Mouse (Mus musculus) midbrain, embryonic 16.5 days (tissue): ENCODE measurements around the gene Prtn3. TPM values are rescaled to one million over a fixed set of nuclear protein-coding genes. Genes with fewer than 3 reads are reported as not detected.

Source experiments
- ATAC-seq: fragments of 200-750 bp; cut with Nextera tagmentation; 2 replicates; pipeline ENCODE4 v1.8.0; 2017; ENCODE audit warnings: moderate TSS enrichment
- H3K27ac ChIP-seq: fragments of 300-500 bp; sonication (generic); 2 replicates; pipeline ENCODE4 v1.5.1; 2014; ENCODE audit warnings: mild to moderate bottlenecking, low read length, mixed read lengths
- H3K27me3 ChIP-seq: fragments of 300-500 bp; sonication (generic); 2 replicates; pipeline ENCODE4 v1.6.1; 2014; ENCODE audit warnings: low read depth, low read length, mixed read lengths; ENCODE audit not compliant: control insufficient read depth, insufficient read depth
- H3K36me3 ChIP-seq: fragments of 300-500 bp; sonication (generic); 2 replicates; pipeline ENCODE4 v1.6.1; 2014; ENCODE audit warnings: mild to moderate bottlenecking, low read length, moderate library complexity, mixed read lengths; ENCODE audit not compliant: control insufficient read depth, insufficient read depth
- H3K4me1 ChIP-seq: fragments of 300-500 bp; sonication (generic); 2 replicates; pipeline ENCODE4 v1.6.1; 2014; ENCODE audit warnings: mild to moderate bottlenecking, low read length, mixed read lengths; ENCODE audit not compliant: control insufficient read depth, insufficient read depth
- H3K4me2 ChIP-seq: fragments of 300-500 bp; sonication (generic); 2 replicates; pipeline ENCODE4 v1.6.1; 2014; ENCODE audit warnings: mild to moderate bottlenecking, low read length, mixed read lengths
- H3K4me3 ChIP-seq: fragments of 300-500 bp; sonication (generic); 2 replicates; pipeline ENCODE4 v1.5.1; 2014; ENCODE audit warnings: low read depth, mild to moderate bottlenecking, low read length, moderate library complexity, mixed read lengths
- H3K9ac ChIP-seq: fragments of 300-500 bp; sonication (generic); 2 replicates; pipeline ENCODE4 v1.6.1; 2014; ENCODE audit warnings: low read depth, low read length, mixed read lengths
- H3K9me3 ChIP-seq: fragments of 300-500 bp; sonication (generic); replicated peaks from 2 replicates; pipeline ENCODE4 v1.6.1; 2014; ENCODE audit warnings: mild to moderate bottlenecking, low read length, mixed read lengths; ENCODE audit not compliant: control insufficient read depth, poor library complexity, severe bottlenecking
- WGBS: fragments of 180-500 bp; shearing (Covaris S2); extraction: QIAGEN DNeasy Blood & Tissue Kit; methylation state at CpG from one replicate; pipeline ENCODE4 v1.1.7; 2014; 5-methylcytosine and 5-hydroxymethylcytosine counted together
- polyA plus RNA-seq: library from polyadenylated mRNA; unstranded; fragments of >200 nt; fragmentation: Nextera tagmentation; extraction: Ambion mirVana; gene quantifications from 2 replicates; pipeline ENCODE4 v1.2.1, GENCODE M21; 2015

The Prtn3 gene
- polyA plus RNA-seq, 1 experiment from 2014 or later: 12.7 TPM

DNA sequence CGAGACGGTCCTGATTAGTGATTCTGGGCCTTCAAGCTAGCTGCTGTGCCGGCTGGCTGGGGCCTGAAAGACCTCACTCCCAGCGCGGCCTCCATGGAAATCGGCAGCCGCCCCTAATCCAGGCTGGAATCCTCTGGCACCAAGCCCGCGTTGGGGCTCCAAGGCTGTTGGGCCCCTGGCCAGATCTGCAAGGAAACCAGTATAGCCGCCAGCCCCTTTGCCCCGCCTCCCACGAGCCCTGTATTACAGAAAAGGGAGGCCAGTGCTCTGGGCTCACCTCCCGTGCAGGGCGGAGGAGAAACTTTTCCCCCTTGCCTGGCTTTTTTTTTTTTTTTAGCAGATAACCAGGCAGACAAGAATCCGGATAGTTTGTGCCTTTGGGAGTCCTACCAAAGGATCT is 20.9 kb upstream of the Prtn3 start:
- H3K9me3 ChIP-seq: no peaks in the 10 kb centered on the region
- no peaks in the 10 kb centered on the region for H3K27me3 ChIP-seq
- no peaks in the 10 kb centered on the region for H3K36me3 ChIP-seq
- H3K4me3 ChIP-seq: peak overlapping the region; percentile 83
- peak; percentile 16; the same call in 1 of the 2 replicates for ATAC-seq
- peaks cover 52% of the 10 kb centered on the region for H3K4me1 ChIP-seq
- peak overlapping the region; percentile 91 for H3K4me2 ChIP-seq
- WGBS: 2% methylated on average over 15 of the region's 15 CpGs
- H3K9ac ChIP-seq: peak overlapping the region; percentile 86
- peak overlapping the region; percentile 96 for H3K27ac ChIP-seq

DNA sequence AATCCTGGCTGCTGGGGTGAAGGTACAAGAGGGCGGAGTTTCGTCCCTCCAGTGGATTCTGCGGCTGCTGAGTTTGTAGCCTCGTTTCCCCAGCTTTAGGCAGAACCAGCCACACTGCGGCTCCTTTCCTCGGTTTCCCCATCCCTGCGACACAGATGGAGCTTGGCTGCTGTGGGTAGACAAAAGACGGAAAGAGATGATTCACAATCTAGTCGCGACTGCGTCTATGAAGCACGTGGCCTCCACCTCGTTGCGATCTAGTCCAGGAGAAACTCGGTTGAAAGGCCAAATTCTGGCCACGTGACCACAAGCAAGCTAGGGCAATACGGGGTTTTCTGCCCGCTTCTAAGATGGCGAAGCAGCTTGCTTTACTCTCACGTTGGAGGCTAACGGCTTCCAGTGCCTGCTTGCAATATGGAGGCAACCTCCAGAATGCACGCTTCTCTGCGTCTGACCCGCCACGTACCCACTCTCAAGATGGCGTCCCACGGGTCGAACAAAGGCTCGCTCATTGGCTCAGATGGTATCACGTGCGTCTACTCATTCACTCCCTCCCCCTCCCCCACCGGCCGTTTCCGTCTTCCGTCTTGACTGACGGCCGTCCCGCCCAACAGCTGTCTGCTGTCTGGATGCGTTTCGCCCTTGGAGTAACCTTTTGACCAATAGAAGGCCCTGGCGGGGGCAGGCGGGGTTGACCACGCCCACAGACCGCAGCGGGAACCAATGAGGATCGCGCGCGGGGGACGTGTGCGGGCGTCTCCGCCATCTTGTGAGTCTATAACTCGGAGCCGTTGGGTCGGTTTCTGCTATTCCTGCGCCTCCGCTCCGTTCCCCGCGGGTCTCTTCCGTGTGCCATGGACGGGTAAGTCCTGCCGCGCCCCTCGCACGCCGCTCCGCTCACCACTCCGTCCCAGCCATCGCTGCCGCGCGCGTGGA is 20.1 kb upstream of the Prtn3 start, which contains the start of gene Ptbp1:
TSS of gene Ptbp1 (plus strand) at position 568 of the 936 bp plus-strand sequence.
- peaks cover under 1% of the 10 kb centered on the region for H3K36me3 ChIP-seq
- peaks cover 55% of the 10 kb centered on the region for H3K4me1 ChIP-seq
- under 1% methylated on average over 75 of the region's 75 CpGs for WGBS

DNA sequence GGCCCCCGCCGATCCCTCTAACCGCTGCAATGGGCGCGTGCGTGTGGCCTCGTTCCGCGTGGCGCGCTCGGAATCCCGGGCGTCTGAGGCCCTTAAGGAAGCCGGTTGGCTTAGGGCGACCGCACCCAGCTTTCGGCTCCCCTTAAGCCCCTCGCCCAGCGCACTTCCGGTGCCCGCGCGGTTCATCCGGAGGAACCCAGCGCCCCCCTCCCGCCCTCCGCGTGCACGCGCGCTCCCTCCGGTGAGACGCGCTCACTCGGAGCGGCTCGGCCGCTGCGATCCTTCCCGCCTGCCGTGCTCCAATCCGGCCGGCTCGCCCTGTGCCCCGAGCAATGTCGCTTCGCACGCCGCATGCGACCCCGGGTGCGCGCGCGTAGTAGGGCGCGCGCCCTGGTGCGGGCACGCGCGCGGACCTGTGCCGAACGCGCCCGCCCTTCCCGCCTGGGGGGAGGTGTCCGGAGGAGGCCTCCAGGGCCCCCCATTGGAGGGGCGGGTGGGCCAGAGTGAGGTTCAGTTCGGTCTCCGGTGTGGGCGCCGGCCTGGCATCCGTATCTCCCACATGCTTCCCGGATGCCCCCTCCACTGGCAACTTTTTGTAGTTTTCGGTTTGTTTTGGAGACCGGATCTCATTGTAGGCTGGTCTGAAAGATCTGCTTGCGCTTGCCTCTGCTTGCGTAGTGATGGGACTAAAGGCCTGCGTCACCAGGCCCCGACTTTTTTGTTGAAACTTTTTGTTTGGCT is 19.3 kb upstream of the Prtn3 start:
- no peaks in the 10 kb centered on the region for H3K27me3 ChIP-seq
- WGBS: under 1% methylated on average over 76 of the region's 83 CpGs

More for the DNA sequence above, 20.1 kb upstream of the Prtn3 start, which contains the start of gene Ptbp1:
- no peaks in the 10 kb centered on the region for H3K9me3 ChIP-seq
- no peaks in the 10 kb centered on the region for H3K27me3 ChIP-seq
- peak within 1 kb of the TSS; percentile 100 for H3K27ac ChIP-seq
- H3K4me2 ChIP-seq: peak within 1 kb of the TSS; percentile 98
- peak within 1 kb of the TSS; percentile 83 for H3K4me3 ChIP-seq
- peak within 1 kb of the TSS; percentile 95 for H3K9ac ChIP-seq
- peak; percentile 95 for ATAC-seq

DNA sequence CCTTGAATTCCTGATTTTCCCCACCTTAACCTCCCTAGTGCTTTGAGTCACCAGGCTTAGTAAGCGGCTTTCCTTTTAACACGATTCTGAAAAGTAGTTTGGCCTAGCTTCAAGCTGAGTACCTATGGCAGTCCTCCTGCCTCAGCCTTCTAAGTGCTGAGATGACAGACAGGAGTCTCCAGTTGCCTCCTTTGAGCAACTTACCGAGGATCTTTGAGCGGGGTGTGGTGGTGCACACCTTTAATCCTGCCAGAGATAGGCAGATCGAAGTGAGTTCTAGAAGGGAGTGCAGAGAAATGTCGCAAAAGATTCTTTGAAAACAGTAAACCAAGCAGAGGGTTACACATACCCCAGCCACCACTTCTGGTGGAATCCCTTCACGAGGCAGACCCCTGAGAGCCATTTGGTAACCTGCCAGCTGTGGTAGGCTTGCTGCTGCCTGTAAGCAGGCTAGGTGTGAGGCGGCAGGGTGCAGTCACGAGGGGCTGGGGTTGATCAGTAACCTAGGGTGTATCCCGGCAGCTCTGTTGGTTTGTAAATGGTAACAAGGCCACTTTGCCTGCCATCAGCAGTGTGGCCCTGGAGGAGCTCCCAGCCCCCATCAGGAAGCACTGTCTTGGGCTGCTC is 18.6 kb upstream of the Prtn3 start:
- no peaks in the 10 kb centered on the region for H3K27me3 ChIP-seq
- ATAC-seq: no peak
- peak overlapping the region; percentile 95 for H3K9ac ChIP-seq
- peak overlapping the region; percentile 100 for H3K27ac ChIP-seq
- peak overlapping the region; percentile 83 for H3K4me3 ChIP-seq
- H3K4me1 ChIP-seq: peaks cover 55% of the 10 kb centered on the region
- peak overlapping the region; percentile 98 for H3K4me2 ChIP-seq
- H3K36me3 ChIP-seq: peaks cover 16% of the 10 kb centered on the region
- WGBS: 4% methylated on average over 10 of the region's 10 CpGs
- no peaks in the 10 kb centered on the region for H3K9me3 ChIP-seq

More for the DNA sequence above, 19.3 kb upstream of the Prtn3 start:
- no peaks in the 10 kb centered on the region for H3K9me3 ChIP-seq
- H3K4me3 ChIP-seq: peak overlapping the region; percentile 83
- H3K4me2 ChIP-seq: peak overlapping the region; percentile 98
- H3K9ac ChIP-seq: peak overlapping the region; percentile 95
- peaks cover 55% of the 10 kb centered on the region for H3K4me1 ChIP-seq
- peak overlapping the region; percentile 100 for H3K27ac ChIP-seq
- ATAC-seq: peak; percentile 44
- H3K36me3 ChIP-seq: peaks cover 9% of the 10 kb centered on the region

DNA sequence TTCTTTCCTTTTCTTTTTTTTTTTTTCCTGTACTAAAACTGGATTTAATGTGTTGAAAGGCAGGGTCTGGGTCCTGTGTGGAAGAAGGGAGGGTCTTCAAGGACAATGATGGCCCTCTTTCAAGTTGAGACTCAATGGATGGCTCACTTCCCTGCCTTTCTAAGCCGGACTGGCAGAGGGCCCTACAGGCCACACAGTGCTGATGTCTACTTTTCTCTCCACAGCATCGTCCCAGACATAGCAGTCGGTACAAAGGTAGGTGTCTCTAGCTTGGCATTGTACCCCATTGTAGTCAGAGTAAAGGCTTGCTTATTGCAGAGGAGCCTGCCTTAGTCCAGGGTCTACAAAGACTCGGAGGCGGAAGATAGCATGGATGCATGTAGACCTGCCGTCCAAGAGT is 18.0 kb upstream of the Prtn3 start:
- peak overlapping the region; percentile 98 for H3K4me2 ChIP-seq
- H3K27me3 ChIP-seq: no peaks in the 10 kb centered on the region
- H3K9me3 ChIP-seq: no peaks in the 10 kb centered on the region
- H3K36me3 ChIP-seq: peaks cover 22% of the 10 kb centered on the region
- H3K4me1 ChIP-seq: peaks cover 53% of the 10 kb centered on the region
- H3K9ac ChIP-seq: peak overlapping the region; percentile 95
- no peak overlapping the region for H3K27ac ChIP-seq
- no peak for ATAC-seq
- H3K4me3 ChIP-seq: peak overlapping the region; percentile 83
- 42% methylated on average over 6 of the region's 6 CpGs for WGBS

DNA sequence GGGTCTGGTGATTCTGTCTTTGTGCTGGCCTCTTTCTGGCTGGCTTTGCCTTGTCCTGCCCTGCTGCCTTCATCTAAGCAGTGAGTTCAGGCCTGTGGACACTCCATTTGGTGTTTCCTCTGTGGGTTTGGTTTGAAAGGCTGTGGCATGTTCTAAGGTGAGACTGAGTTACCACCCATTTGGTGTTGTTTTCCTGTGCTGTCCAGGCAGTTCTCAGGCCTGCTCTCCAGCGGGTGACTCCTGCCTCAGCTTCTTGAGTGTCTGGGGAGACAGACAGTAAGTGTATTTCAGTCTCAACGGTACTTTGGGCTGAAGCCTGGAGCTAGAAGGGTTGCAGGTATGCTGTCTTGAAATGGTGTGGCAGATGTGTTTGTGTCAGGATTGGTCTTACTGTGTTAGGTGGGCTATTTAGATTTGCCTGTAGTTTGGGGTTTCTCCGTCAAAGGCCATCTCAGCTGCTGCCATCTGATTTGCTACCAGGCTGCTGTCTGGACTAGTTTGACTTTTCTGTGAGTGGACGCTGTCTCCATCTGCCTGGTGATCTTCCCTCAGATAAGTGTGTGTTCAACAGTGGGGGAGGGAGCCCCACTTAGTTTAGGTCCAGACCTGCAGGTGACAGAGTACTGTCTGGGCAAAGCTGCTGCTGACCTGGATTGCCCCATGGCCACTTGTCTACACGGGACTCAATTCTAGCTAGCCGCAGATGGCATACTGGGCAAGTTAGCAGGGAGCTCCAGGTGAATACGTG is 17.4 kb upstream of the Prtn3 start:
- Histone ChIP-seq H3K9me3 (no peaks in the 10 kb centered on the region), H3K27me3 (no peaks in the 10 kb centered on the region), H3K4me2 (peak overlapping the region; percentile 98), H3K9ac (peak overlapping the region; percentile 95), H3K4me1 (peaks cover 47% of the 10 kb centered on the region), H3K4me3 (peak overlapping the region; percentile 83), H3K36me3 (peaks cover 27% of the 10 kb centered on the region), H3K27ac (no peak overlapping the region; the same call in 1 of the 2 replicates)
- WGBS: 56% methylated on average over 7 of the region's 7 CpGs
- no peak for ATAC-seq

DNA sequence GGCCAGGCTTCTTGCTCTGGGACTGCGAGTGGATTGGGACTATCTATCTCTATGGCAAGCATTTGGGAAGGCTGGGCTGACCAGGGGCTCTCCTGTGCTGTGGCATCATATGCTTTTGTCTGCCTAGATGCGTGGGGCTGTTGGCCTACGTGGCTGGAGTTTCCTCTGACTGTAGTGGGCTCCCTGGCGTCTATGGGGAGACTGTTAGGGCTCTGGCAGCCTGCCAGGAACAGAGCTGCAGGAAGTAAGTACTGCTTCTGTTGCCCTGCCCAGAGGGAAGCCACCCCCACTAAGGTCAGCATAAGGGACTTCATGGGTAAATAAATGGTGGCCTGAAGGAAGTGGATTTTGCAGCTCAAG is 16.8 kb upstream of the Prtn3 start:
- H3K27ac ChIP-seq: peak overlapping the region; percentile 31
- H3K4me2 ChIP-seq: peak overlapping the region; percentile 98
- whole genome bisulfite sequencing: 36% methylated on average over 4 of the region's 4 CpGs
- no peaks in the 10 kb centered on the region for H3K9me3 ChIP-seq
- no peak for ATAC-seq
- peaks cover 31% of the 10 kb centered on the region for H3K36me3 ChIP-seq
- peaks cover 42% of the 10 kb centered on the region for H3K4me1 ChIP-seq
- H3K9ac ChIP-seq: peak overlapping the region; percentile 47; the same call in 1 of the 2 replicates
- peak overlapping the region; percentile 83 for H3K4me3 ChIP-seq
- no peaks in the 10 kb centered on the region for H3K27me3 ChIP-seq

DNA sequence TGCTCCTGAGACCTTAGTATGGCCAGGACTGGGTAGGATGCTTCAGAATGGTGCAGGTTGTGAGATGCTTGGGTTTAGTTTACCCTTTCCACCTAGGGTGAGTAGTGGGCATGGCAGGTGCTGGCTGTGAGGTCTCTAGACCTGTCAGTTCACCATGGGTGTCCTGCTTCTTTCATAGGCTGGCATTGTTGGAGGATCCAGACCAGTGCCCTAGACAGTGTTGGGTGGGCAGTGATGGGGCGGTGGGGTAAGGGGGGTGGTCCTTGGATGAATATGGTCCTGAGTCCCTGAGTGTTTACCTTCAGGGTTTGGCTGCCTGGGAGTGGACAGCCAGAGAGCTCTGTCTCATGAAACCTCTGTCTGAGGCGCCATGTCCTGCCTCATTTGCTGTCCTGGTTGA is 16.4 kb upstream of the Prtn3 start:
- Histone ChIP-seq H3K36me3 (peaks cover 35% of the 10 kb centered on the region), H3K9ac (peak overlapping the region; percentile 47; the same call in 1 of the 2 replicates), H3K4me3 (no peak overlapping the region), H3K27ac (peak overlapping the region; percentile 31), H3K4me2 (peak overlapping the region; percentile 98), H3K27me3 (no peaks in the 10 kb centered on the region), H3K4me1 (peaks cover 37% of the 10 kb centered on the region), H3K9me3 (no peaks in the 10 kb centered on the region)
- WGBS: 75% methylated on average over 2 of the region's 2 CpGs
- no peak for ATAC-seq
